Comparison of ENCODE assay signal across 26 mouse cellular contexts in genomic region chr3:132776686-132777085, GRCm38 (mm10).
"Had no signal": no experiment of that assay in that cellular context is flagged by ENCODE, and none has a peak within 500 bp of the region (broad histone marks: within the 10 kb centered on the region; RNA-seq: fewer than 3 reads in every experiment).

No protein-coding gene starts in this region.

- DNase-seq: gastrocnemius, adult 2 months; gastrocnemius, postnatal 10 days; gastrocnemius, postnatal 25 days; heart, adult 18-20 months; heart, postnatal 10 days; heart, postnatal 4 days; kidney, adult 18-20 months; kidney, adult 8-10 months; kidney, postnatal 10 days; kidney, postnatal 25 days; kidney, postnatal 4 days; liver had no signal

- H3K27me3 ChIP-seq: heart, embryonic 12.5 days; hindbrain, embryonic 12.5 days; intestine, embryonic 15.5 days; limb, embryonic 12.5 days had no signal

- H3K9ac ChIP-seq: heart, embryonic 12.5 days; hindbrain, embryonic 12.5 days; hindbrain, embryonic 14.5 days; intestine, embryonic 15.5 days; limb, embryonic 12.5 days had no signal

- H3K36me3 ChIP-seq: heart, embryonic 10.5 days; hindbrain, embryonic 12.5 days; intestine, embryonic 15.5 days had no signal

- H3K27ac ChIP-seq: gastrocnemius, adult 2 months; heart, embryonic 10.5 days; hindbrain, embryonic 10.5 days; hindbrain, embryonic 12.5 days; hindbrain, embryonic 14.5 days; intestine, embryonic 15.5 days; layer of hippocampus, adult 2 months; left cerebral cortex, adult 2 months; limb, embryonic 10.5 days; limb, embryonic 12.5 days had no signal

- ATAC-seq: hindbrain, embryonic 16.5 days; inflammation-experienced regulatory T-cells, adult 6 months; intestine, embryonic 15.5 days; intestine, postnatal 0 days had no signal

- H3K4me2 ChIP-seq: heart, embryonic 12.5 days; hindbrain, embryonic 12.5 days; hindbrain, embryonic 14.5 days; intestine, embryonic 15.5 days; limb, embryonic 12.5 days; liver, embryonic 11.5 days had no signal

- H3K4me1 ChIP-seq: heart, embryonic 12.5 days; intestine, embryonic 15.5 days; limb, embryonic 12.5 days had no signal

- H3K4me3 ChIP-seq: gastrocnemius, adult 2 months; heart, embryonic 10.5 days; heart, embryonic 12.5 days; hindbrain, embryonic 10.5 days; hindbrain, embryonic 12.5 days; intestine, embryonic 15.5 days; layer of hippocampus, adult 2 months; left cerebral cortex, adult 2 months; limb, embryonic 10.5 days; limb, embryonic 12.5 days had no signal

- H3K9me3 ChIP-seq: heart, embryonic 10.5 days; heart, embryonic 12.5 days; hindbrain, embryonic 10.5 days; hindbrain, embryonic 12.5 days; intestine, embryonic 15.5 days; limb, embryonic 10.5 days; limb, embryonic 12.5 days had no signal
